Mouse (Mus musculus): ENCODE results near the gene Gm49416. TPM values are rescaled to one million over a fixed set of nuclear protein-coding genes. Genes with fewer than 3 reads are reported as not detected.
A peak's percentile ranks its signal among the peaks of the same experiment; 100 is the strongest.

Gm49416 gene
- total RNA-seq, 2 experiments from 2014 or later = 2.5 TPM; not detected in 1

- no peak for ATAC-seq (replicated peaks; ENCODE audit: low FRiP score, low TSS enrichment, poor library complexity, severe bottlenecking)
Observed at GRCm38 (mm10) chr19:8942276-8942964, 53.7 kb downstream of the Gm49416 start.

- no peak for ATAC-seq (replicated peaks; ENCODE audit: low FRiP score, low TSS enrichment, poor library complexity, severe bottlenecking)
Observed at GRCm38 (mm10) chr19:8943047-8943446, 54.3 kb downstream of the Gm49416 start.

- peak; percentile 77 for ATAC-seq (replicated peaks; ENCODE audit: low FRiP score, low TSS enrichment, poor library complexity, severe bottlenecking)
Observed at GRCm38 (mm10) chr19:8944062-8944461, 55.3 kb downstream of the Gm49416 start.

GRCm38 (mm10) chr19:8944750-8945149 lies 56.0 kb downstream of the Gm49416 start:
- ATAC-seq (replicated peaks; ENCODE audit: low FRiP score, low TSS enrichment, poor library complexity, severe bottlenecking) = no peak

Other genes with a start within 250 kb of the Gm49416 start
Only the 30 nearest of the 33 such genes appear.
- gene Slc3a2, start 165.6 kb upstream of the Gm49416 start, total RNA-seq (2014; fragmentation: Nextera tagmentation) = 67.5 and 74.7 TPM in 2 replicates
- 70.1 and 93.9 TPM in 2 replicates for gene Slc3a2, start 165.6 kb upstream of the Gm49416 start, total RNA-seq (2017)
- 193 and 207 TPM in 2 replicates for gene Wdr74, start 153.1 kb upstream of the Gm49416 start, total RNA-seq (2014; fragmentation: Nextera tagmentation)
- 142 TPM in 2 replicates for gene Wdr74, start 153.1 kb upstream of the Gm49416 start, total RNA-seq (2017)
- 2.0 TPM in 1 of 2 replicates, not detected in the other for gene 1700092M07Rik, start 148.2 kb upstream of the Gm49416 start, total RNA-seq (2014; fragmentation: Nextera tagmentation)
- gene 1700092M07Rik, start 148.2 kb upstream of the Gm49416 start, total RNA-seq (2017) = 3.8 and 6.5 TPM in 2 replicates
- 74.7 and 80.4 TPM in 2 replicates for gene Stx5a, start 147.5 kb upstream of the Gm49416 start, total RNA-seq (2014; fragmentation: Nextera tagmentation)
- 35.5 and 43.5 TPM in 2 replicates for gene Stx5a, start 147.5 kb upstream of the Gm49416 start, total RNA-seq (2017)
- 365 and 530 TPM in 2 replicates for gene Nxf1, start 131.9 kb upstream of the Gm49416 start, total RNA-seq (2014; fragmentation: Nextera tagmentation)
- gene Nxf1, start 131.9 kb upstream of the Gm49416 start, total RNA-seq (2017) = 100 and 161 TPM in 2 replicates
- 59.6 and 76.4 TPM in 2 replicates for gene Tmem223, start 117.9 kb upstream of the Gm49416 start, total RNA-seq (2014; fragmentation: Nextera tagmentation)
- gene Tmem223, start 117.9 kb upstream of the Gm49416 start, total RNA-seq (2017) = 32.1 and 33.8 TPM in 2 replicates
- gene Tmem179b, start 114.5 kb upstream of the Gm49416 start, total RNA-seq (2014; fragmentation: Nextera tagmentation) = 104 and 114 TPM in 2 replicates
- 31.2 and 54.7 TPM in 2 replicates for gene Tmem179b, start 114.5 kb upstream of the Gm49416 start, total RNA-seq (2017)
- 13.2 and 16.1 TPM in 2 replicates for gene Taf6l, start 102.5 kb upstream of the Gm49416 start, total RNA-seq (2014; fragmentation: Nextera tagmentation)
- 7.6 and 12.0 TPM in 2 replicates for gene Taf6l, start 102.5 kb upstream of the Gm49416 start, total RNA-seq (2017)
- 120 and 126 TPM in 2 replicates for gene Polr2g, start 90.3 kb upstream of the Gm49416 start, total RNA-seq (2014; fragmentation: Nextera tagmentation)
- 86.1 and 106 TPM in 2 replicates for gene Polr2g, start 90.3 kb upstream of the Gm49416 start, total RNA-seq (2017)
- gene Zbtb3, start 86.4 kb upstream of the Gm49416 start, total RNA-seq (2014; fragmentation: Nextera tagmentation) = 1.4 and 1.9 TPM in 2 replicates
- gene Zbtb3, start 86.4 kb upstream of the Gm49416 start, total RNA-seq (2017) = 0.91 and 1.6 TPM in 2 replicates
- 35.6 and 41.6 TPM in 2 replicates for gene Ttc9c, start 69.6 kb upstream of the Gm49416 start, total RNA-seq (2014; fragmentation: Nextera tagmentation)
- 55.3 and 57.2 TPM in 2 replicates for gene Ttc9c, start 69.6 kb upstream of the Gm49416 start, total RNA-seq (2017)
- 68.2 and 88.0 TPM in 2 replicates for gene Hnrnpul2, start 68.9 kb upstream of the Gm49416 start, total RNA-seq (2014; fragmentation: Nextera tagmentation)
- 85.2 and 100.0 TPM in 2 replicates for gene Hnrnpul2, start 68.9 kb upstream of the Gm49416 start, total RNA-seq (2017)
- gene AC129217.1, start 59.2 kb upstream of the Gm49416 start, total RNA-seq (2014; fragmentation: Nextera tagmentation) = not detected in 2 replicates
- not detected in 2 replicates for gene AC129217.1, start 59.2 kb upstream of the Gm49416 start, total RNA-seq (2017)
- gene Bscl2, start 51.5 kb upstream of the Gm49416 start, total RNA-seq (2014; fragmentation: Nextera tagmentation) = 70.3 and 71.7 TPM in 2 replicates
- 29.5 TPM in 2 replicates for gene Bscl2, start 51.5 kb upstream of the Gm49416 start, total RNA-seq (2017)
- gene Gng3, start 49.7 kb upstream of the Gm49416 start, total RNA-seq (2014; fragmentation: Nextera tagmentation) = 0.57 TPM in 1 of 2 replicates, not detected in the other
- 0.30 and 1.3 TPM in 2 replicates for gene Gng3, start 49.7 kb upstream of the Gm49416 start, total RNA-seq (2017)
- gene Lrrn4cl, start 38.2 kb upstream of the Gm49416 start, total RNA-seq (2014; fragmentation: Nextera tagmentation) = 0.52 TPM in 1 of 2 replicates, not detected in the other
- 1.5 TPM in 1 of 2 replicates, not detected in the other for gene Lrrn4cl, start 38.2 kb upstream of the Gm49416 start, total RNA-seq (2017)
- 148 and 194 TPM in 2 replicates for gene Ubxn1, start 17.4 kb upstream of the Gm49416 start, total RNA-seq (2014; fragmentation: Nextera tagmentation)
- 235 and 295 TPM in 2 replicates for gene Ubxn1, start 17.4 kb upstream of the Gm49416 start, total RNA-seq (2017)
- 46.7 and 54.1 TPM in 2 replicates for gene Uqcc3, start 8.0 kb upstream of the Gm49416 start, total RNA-seq (2014; fragmentation: Nextera tagmentation)
- 73.3 and 94.5 TPM in 2 replicates for gene Uqcc3, start 8.0 kb upstream of the Gm49416 start, total RNA-seq (2017)
- gene Lbhd1, start 5.2 kb upstream of the Gm49416 start, total RNA-seq (2014; fragmentation: Nextera tagmentation) = 27.8 and 35.8 TPM in 2 replicates
- 18.0 and 18.4 TPM in 2 replicates for gene Lbhd1, start 5.2 kb upstream of the Gm49416 start, total RNA-seq (2017)
- gene Gm49403, start 5.0 kb upstream of the Gm49416 start, total RNA-seq (2014; fragmentation: Nextera tagmentation) = not detected in 2 replicates
- gene Gm49403, start 5.0 kb upstream of the Gm49416 start, total RNA-seq (2017) = not detected in 2 replicates
- 76.6 and 113 TPM in 2 replicates for gene 1810009A15Rik, start 73 bp upstream of the Gm49416 start, total RNA-seq (2014; fragmentation: Nextera tagmentation)
- gene 1810009A15Rik, start 73 bp upstream of the Gm49416 start, total RNA-seq (2017) = 94.2 and 120 TPM in 2 replicates
- 31.4 and 37.7 TPM in 2 replicates for gene Ints5, start 4.1 kb downstream of the Gm49416 start, total RNA-seq (2014; fragmentation: Nextera tagmentation)
- gene Ints5, start 4.1 kb downstream of the Gm49416 start, total RNA-seq (2017) = 16.6 and 17.1 TPM in 2 replicates
- gene Ganab, start 9.1 kb downstream of the Gm49416 start, total RNA-seq (2014; fragmentation: Nextera tagmentation) = 120 and 130 TPM in 2 replicates
- gene Ganab, start 9.1 kb downstream of the Gm49416 start, total RNA-seq (2017) = 53.2 and 69.7 TPM in 2 replicates
- gene B3gat3, start 31.4 kb downstream of the Gm49416 start, total RNA-seq (2014; fragmentation: Nextera tagmentation) = 30.3 and 36.8 TPM in 2 replicates
- gene B3gat3, start 31.4 kb downstream of the Gm49416 start, total RNA-seq (2017) = 17.6 and 17.7 TPM in 2 replicates
- gene Rom1, start 40.4 kb downstream of the Gm49416 start, total RNA-seq (2014; fragmentation: Nextera tagmentation) = 4.6 and 6.2 TPM in 2 replicates
- gene Rom1, start 40.4 kb downstream of the Gm49416 start, total RNA-seq (2017) = 0.75 and 4.3 TPM in 2 replicates
- gene Eml3, start 40.6 kb downstream of the Gm49416 start, total RNA-seq (2014; fragmentation: Nextera tagmentation) = 29.3 and 45.8 TPM in 2 replicates
- 14.5 and 23.6 TPM in 2 replicates for gene Eml3, start 40.6 kb downstream of the Gm49416 start, total RNA-seq (2017)
- gene Mta2, start 52.9 kb downstream of the Gm49416 start, total RNA-seq (2014; fragmentation: Nextera tagmentation) = 158 and 173 TPM in 2 replicates
- gene Mta2, start 52.9 kb downstream of the Gm49416 start, total RNA-seq (2017) = 205 and 206 TPM in 2 replicates
- 30.7 and 32.2 TPM in 2 replicates for gene Tut1, start 64.9 kb downstream of the Gm49416 start, total RNA-seq (2014; fragmentation: Nextera tagmentation)
- 15.8 and 18.8 TPM in 2 replicates for gene Tut1, start 64.9 kb downstream of the Gm49416 start, total RNA-seq (2017)
- gene Eef1g, start 78.1 kb downstream of the Gm49416 start, total RNA-seq (2014; fragmentation: Nextera tagmentation) = 1,323 and 1,614 TPM in 2 replicates
- gene Eef1g, start 78.1 kb downstream of the Gm49416 start, total RNA-seq (2017) = 848 and 982 TPM in 2 replicates
- 1.5 and 9.4 TPM in 2 replicates for gene Ahnak, start 100.4 kb downstream of the Gm49416 start, total RNA-seq (2014; fragmentation: Nextera tagmentation)
- gene Ahnak, start 100.4 kb downstream of the Gm49416 start, total RNA-seq (2017) = 7.2 and 24.7 TPM in 2 replicates

All from megakaryocyte-erythroid progenitor cell, adult 5-6 weeks (primary cell).